Mouse (Mus musculus) E14TG2a.4 (cell line): ENCODE measurements around the gene Slc35d2.

Source experiments
- CTCF ChIP-seq: conservative IDR thresholded peaks from 2 replicates; pipeline ENCODE4 v1.5.1; 2014; ENCODE audit warnings: low read length
- NANOG ChIP-seq: IDR thresholded peaks from 2 replicates; pipeline ENCODE4 v1.6.1; 2014; ENCODE audit warnings: borderline replicate concordance, low read length, mixed read lengths
- POU5F1 ChIP-seq: IDR thresholded peaks from 2 replicates; pipeline ENCODE4 v1.6.1; 2014; ENCODE audit warnings: low read length, borderline replicate concordance

GRCm38 (mm10) chr13:64076074-64076473 is 53.1 kb downstream of the Slc35d2 start:
- no peak for TF ChIP-seq CTCF
- TF ChIP-seq POU5F1, result no peak
- no peak for TF ChIP-seq NANOG
